Mouse (Mus musculus): ENCODE measurements at regions not wholly inside any gene's neighbourhood (a gene's known extent, or its start where the extent isn't known, plus 50 kb on each side); places are given as distances from the start of the nearest gene placed in this dataset.

DNA sequence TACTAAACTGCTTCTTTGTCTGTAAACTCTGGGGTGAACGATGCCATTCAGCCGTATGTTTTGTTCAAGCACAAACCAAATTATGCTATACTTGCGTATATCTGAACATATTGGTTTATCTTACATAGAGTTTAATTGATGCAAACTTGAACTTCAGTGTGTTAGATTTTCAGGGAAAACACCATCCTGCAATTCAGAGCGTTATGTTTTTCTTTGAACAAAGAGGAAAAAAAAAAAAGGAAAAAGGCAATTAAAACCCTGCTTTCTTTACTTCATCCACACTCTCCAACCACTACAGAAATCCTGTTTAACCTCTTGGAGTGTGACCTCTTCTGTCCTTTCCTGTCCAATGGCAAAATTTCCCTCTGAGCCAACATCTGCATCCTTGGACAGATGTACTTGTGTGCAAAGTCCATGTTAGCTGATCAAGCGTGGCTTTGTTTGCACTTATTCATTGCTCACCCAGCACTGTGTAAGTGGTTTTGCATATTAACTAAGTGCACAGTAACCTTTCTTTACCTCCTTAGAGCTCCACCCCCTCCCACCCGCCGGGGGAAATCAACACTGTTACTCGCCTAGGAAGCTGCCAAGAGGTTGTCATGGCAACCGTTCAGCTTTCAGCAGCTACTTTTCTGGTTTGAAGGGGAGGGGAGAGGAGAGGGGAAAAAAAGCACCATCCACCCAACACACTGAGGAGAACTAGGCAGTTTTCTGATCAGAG, 174.4 kb upstream of the Klf12 start:
- TF ChIP-seq POLR2A (IDR thresholded peaks at IDR 0.05; ENCODE audit: insufficient read depth, low read length) (no peak), CTCF (IDR thresholded peaks at IDR 0.05; ENCODE audit: low read depth, low read length) (no peak), EP300 (IDR thresholded peaks at IDR 0.05; ENCODE audit: insufficient read depth, low read depth, low read length) (no peak)
